ENCODE assay signal across 24 mouse cellular contexts in genomic region chr6:120938763-120939450, GRCm38 (mm10). TPM values are rescaled to one million over a fixed set of nuclear protein-coding genes. Genes with fewer than 3 reads are reported as not detected.
DNase-seq lines count a peak whose midpoint lies in the region; ATAC-seq and TF ChIP-seq lines count a peak whose summit lies in the region.
"Had no signal": no experiment of that assay in that cellular context is flagged by ENCODE, and none has a peak within 500 bp of the region (broad histone marks: within the 10 kb centered on the region; RNA-seq: fewer than 3 reads in every experiment).

No protein-coding gene starts in this region.

- DNase-seq in midbrain, embryonic 11.5 days (ENCODE audit: low spot score, missing footprints): peak; percentile 39
- DNase-seq in testis, postnatal 14 days (ENCODE audit: low spot score): no peak
- DNase-seq in brain, adult 2 months (ENCODE audit: low read depth, low spot score): peak; percentile 36
- no peak for DNase-seq in ovary, postnatal 36 days (ENCODE audit: low spot score)
- no peak for DNase-seq in urinary bladder, postnatal 4 days (ENCODE audit: low spot score in 2 of 2)
- DNase-seq: adrenal gland, adult 8-10 months; adrenal gland, postnatal 14 days; adrenal gland, postnatal 36 days; cerebellum, adult 11-12 months; cerebellum, adult 2 months; cerebellum, adult 9-10 months; cerebellum, postnatal 10 days; cerebellum, postnatal 25 days; forebrain, postnatal 0 days had no signal

- no peak for TF ChIP-seq CTCF in testis, adult 2 months (IDR thresholded peaks at IDR 0.05; ENCODE audit: control insufficient read depth, insufficient read depth, insufficient replicate concordance, low read depth, low read length)

- H3K4me3 ChIP-seq in midbrain, embryonic 11.5 days (ENCODE audit: low read depth, low read length): no peak overlapping the region
- no peak overlapping the region for H3K4me3 ChIP-seq in midbrain, embryonic 15.5 days
- H3K4me3 ChIP-seq in testis, adult 2 months (ENCODE audit: control insufficient read depth, low read depth, low read length): peak overlapping the region; percentile 33
- no peak overlapping the region for H3K4me3 ChIP-seq in myocyte
- H3K4me3 ChIP-seq: embryonic facial prominence, embryonic 10.5 days; embryonic facial prominence, embryonic 12.5 days; forebrain, embryonic 13.5 days; forebrain, embryonic 15.5 days had no signal

- H3ac ChIP-seq in myocyte (ENCODE audit: control insufficient read depth, insufficient read length): no peak overlapping the region

- 93% methylated on average over 12 of the region's 12 CpGs for WGBS in midbrain, embryonic 11.5 days
- 94% methylated on average over 12 of the region's 12 CpGs for WGBS in midbrain, embryonic 15.5 days

- no peak overlapping the region for H3K9ac ChIP-seq in midbrain, embryonic 11.5 days (ENCODE audit: low read length)
- H3K9ac ChIP-seq in midbrain, embryonic 15.5 days: no peak overlapping the region
- H3K9ac ChIP-seq: embryonic facial prominence, embryonic 12.5 days; forebrain, embryonic 13.5 days; forebrain, embryonic 15.5 days; forebrain, postnatal 0 days had no signal

- TF ChIP-seq POLR2A in testis, adult 2 months (IDR thresholded peaks at IDR 0.05; ENCODE audit: control insufficient read depth, low read depth, low read length): no peak
- no peak for TF ChIP-seq POLR2A in myocyte (IDR thresholded peaks at IDR 0.05; ENCODE audit: insufficient read length, low read depth)

- H3K27ac ChIP-seq in midbrain, embryonic 11.5 days (ENCODE audit: low read depth, low read length): no peak overlapping the region
- no peak overlapping the region for H3K27ac ChIP-seq in midbrain, embryonic 15.5 days
- no peak overlapping the region for H3K27ac ChIP-seq in testis, adult 2 months (ENCODE audit: control insufficient read depth, insufficient read depth, low read depth, low read length)
- H3K27ac ChIP-seq: embryonic facial prominence, embryonic 10.5 days; embryonic facial prominence, embryonic 12.5 days; forebrain, embryonic 13.5 days; forebrain, embryonic 15.5 days had no signal

- no peaks in the 10 kb centered on the region for H3K36me3 ChIP-seq in midbrain, embryonic 11.5 days (ENCODE audit: control insufficient read depth, insufficient read depth, low read length)
- H3K36me3 ChIP-seq in midbrain, embryonic 15.5 days (replicated peaks): peaks cover 10% of the 10 kb centered on the region; the same call in 1 of the 2 replicates
- no peaks in the 10 kb centered on the region for H3K36me3 ChIP-seq in testis, adult 2 months (ENCODE audit: control insufficient read depth, insufficient read depth, low read length)
- H3K36me3 ChIP-seq in myocyte (ENCODE audit: control insufficient read depth, insufficient read depth): peaks cover 3% of the 10 kb centered on the region

- no peak overlapping the region for H3K4me2 ChIP-seq in midbrain, embryonic 11.5 days
- H3K4me2 ChIP-seq in midbrain, embryonic 15.5 days: no peak overlapping the region
- H3K4me2 ChIP-seq in myocyte (ENCODE audit: low read depth): no peak overlapping the region
- H3K4me2 ChIP-seq: embryonic facial prominence, embryonic 12.5 days; forebrain, embryonic 13.5 days; forebrain, embryonic 15.5 days had no signal

- no peaks in the 10 kb centered on the region for H3K27me3 ChIP-seq in midbrain, embryonic 11.5 days (ENCODE audit: control insufficient read depth, insufficient read depth, low read length)
- no peaks in the 10 kb centered on the region for H3K27me3 ChIP-seq in midbrain, embryonic 15.5 days (replicated peaks)
- no peaks in the 10 kb centered on the region for H3K27me3 ChIP-seq in testis, adult 2 months (ENCODE audit: control insufficient read depth, insufficient read depth, low read length)
- H3K27me3 ChIP-seq in myocyte (ENCODE audit: control insufficient read depth, insufficient read depth, insufficient read length): no peaks in the 10 kb centered on the region
- H3K27me3 ChIP-seq: embryonic facial prominence, embryonic 12.5 days; forebrain, embryonic 13.5 days; forebrain, embryonic 15.5 days; Patski had no signal

- H3K9me3 ChIP-seq in midbrain, embryonic 11.5 days (ENCODE audit: control insufficient read depth, low read length): no peaks in the 10 kb centered on the region
- no peaks in the 10 kb centered on the region for H3K9me3 ChIP-seq in midbrain, embryonic 15.5 days
- H3K9me3 ChIP-seq: embryonic facial prominence, embryonic 10.5 days; embryonic facial prominence, embryonic 12.5 days; forebrain, embryonic 13.5 days; forebrain, embryonic 15.5 days; G1E had no signal

- no peak for ATAC-seq in midbrain, embryonic 11.5 days (ENCODE audit: low FRiP score)
- ATAC-seq in midbrain, embryonic 15.5 days (replicated peaks): no peak
- ATAC-seq: activated CD4-positive, CD25-positive, alpha-beta regulatory T cell, adult 4 months; forebrain, embryonic 13.5 days; forebrain, embryonic 15.5 days; forebrain, postnatal 0 days; Patski had no signal

- H3K79me2 ChIP-seq in myocyte (ENCODE audit: control insufficient read depth, insufficient read depth): no peaks in the 10 kb centered on the region

- H3K4me1 ChIP-seq in midbrain, embryonic 11.5 days (ENCODE audit: control insufficient read depth, insufficient read depth, low read length): no peaks in the 10 kb centered on the region; the same call in 1 of the 2 replicates
- H3K4me1 ChIP-seq in midbrain, embryonic 15.5 days: no peaks in the 10 kb centered on the region
- no peaks in the 10 kb centered on the region for H3K4me1 ChIP-seq in testis, adult 2 months (ENCODE audit: control insufficient read depth, insufficient read depth, low read length)
- H3K4me1 ChIP-seq: embryonic facial prominence, embryonic 12.5 days; forebrain, embryonic 13.5 days; forebrain, embryonic 15.5 days had no signal

TF ChIP-seq in myocyte, 11 proteins besides CTCF, POLR2A, EP300 and RAD21:
- no peak for TF ChIP-seq TCF3 (IDR thresholded peaks at IDR 0.05; ENCODE audit: insufficient read length, low read depth)
- TF ChIP-seq SRF (IDR thresholded peaks at IDR 0.05; ENCODE audit: control insufficient read depth, insufficient read length, low read depth): no peak
- no peak for TF ChIP-seq MAX (IDR thresholded peaks at IDR 0.05; ENCODE audit: low read depth)
- peak in 2 of 3 experiments; percentile 60 to 74 for TF ChIP-seq MYOD1 (IDR thresholded peaks at IDR 0.05; ENCODE audit: control insufficient read depth in 1 of 3, insufficient read length in 2 of 3, low read depth in 2 of 3)
- TF ChIP-seq MYOG (IDR thresholded peaks at IDR 0.05; ENCODE audit: control insufficient read depth in 1 of 3, insufficient read depth in 1 of 3, insufficient read length in 2 of 3, low read depth in 2 of 3): peak in 2 of 3 experiments; percentile 58 to 72
- no peak for TF ChIP-seq USF1 (IDR thresholded peaks at IDR 0.05; ENCODE audit: low read depth)
- no peak for TF ChIP-seq POLR2AphosphoS2 (IDR thresholded peaks at IDR 0.05; ENCODE audit: insufficient read length, low read depth)
- TF ChIP-seq REST (IDR thresholded peaks at IDR 0.05; ENCODE audit: insufficient read depth, insufficient read length): no peak
- TF ChIP-seq TCF12 (IDR thresholded peaks at IDR 0.05; ENCODE audit: insufficient read depth, poor library complexity, severe bottlenecking): peak; percentile 48

RNA-seq across cellular contexts. Expression of gene Bid, which starts 22.3 kb away (rescaled TPM):
- 16.3 and 17.6 TPM in 2 replicates for polyA plus RNA-seq in midbrain, embryonic 11.5 days (2014; fragmentation: Nextera tagmentation; extraction: Ambion mirVana)
- polyA plus RNA-seq in midbrain, embryonic 15.5 days (2015; fragmentation: Nextera tagmentation; extraction: Ambion mirVana): 46.9 and 48.4 TPM in 2 replicates
- 2.6 and 3.6 TPM in 2 replicates for polyA plus RNA-seq in testis, adult 2 months (2012; rRNA removed)
- polyA plus RNA-seq in myocyte (2012; fragmentation: generic; extraction: Trizol): 34.3 TPM

Comparison
In these comparisons a context has a peak if more than half of its experiments do, and no peak if none do; other contexts are left out.
1. DNase-seq: peak in midbrain, embryonic 11.5 days (single experiment) and brain, adult 2 months (single experiment); none in testis, postnatal 14 days (single experiment), ovary, postnatal 36 days (single experiment) and urinary bladder, postnatal 4 days (0 of 2).